Mouse (Mus musculus) heart, postnatal 10 days (tissue): ENCODE measurements at regions not wholly inside any gene's neighbourhood (a gene's known extent, or its start where the extent isn't known, plus 50 kb on each side); places are given as distances from the start of the nearest gene placed in this dataset.

Experiments used
- DNase-seq, 2 experiments: peaks; one replicate each; pipeline ENCODE4 v3.0.0; 2021
- intact Hi-C: fragments of 180-260 bp; cut with DNase I; formaldehyde crosslinking; loops from one replicate; pipeline ENCODE4 v1.15.1; 2025

- intact Hi-C loops: no loop called here
- DNase-seq: no peak
Observed at GRCm38 (mm10) chr7:84466479-84466878, 56.5 kb upstream of the Arnt2 start.

- intact Hi-C loops: no loop called here
- DNase-seq: peak in 1 of 2 experiments; percentile 8
Observed at GRCm38 (mm10) chr7:84465587-84466202, 55.7 kb upstream of the Arnt2 start.
